Mouse (Mus musculus) lung, postnatal 14 days (tissue): Measurements from ENCODE around the gene Gm15517.

Experiments used
- DNase-seq: peaks from one replicate; pipeline ENCODE4 v3.0.0; 2021

Gene Gm15517

GRCm38 (mm10) chr7:44310285-44310877 is 49.1 kb downstream of the Gm15517 start:
- no peak for DNase-seq

DNA sequence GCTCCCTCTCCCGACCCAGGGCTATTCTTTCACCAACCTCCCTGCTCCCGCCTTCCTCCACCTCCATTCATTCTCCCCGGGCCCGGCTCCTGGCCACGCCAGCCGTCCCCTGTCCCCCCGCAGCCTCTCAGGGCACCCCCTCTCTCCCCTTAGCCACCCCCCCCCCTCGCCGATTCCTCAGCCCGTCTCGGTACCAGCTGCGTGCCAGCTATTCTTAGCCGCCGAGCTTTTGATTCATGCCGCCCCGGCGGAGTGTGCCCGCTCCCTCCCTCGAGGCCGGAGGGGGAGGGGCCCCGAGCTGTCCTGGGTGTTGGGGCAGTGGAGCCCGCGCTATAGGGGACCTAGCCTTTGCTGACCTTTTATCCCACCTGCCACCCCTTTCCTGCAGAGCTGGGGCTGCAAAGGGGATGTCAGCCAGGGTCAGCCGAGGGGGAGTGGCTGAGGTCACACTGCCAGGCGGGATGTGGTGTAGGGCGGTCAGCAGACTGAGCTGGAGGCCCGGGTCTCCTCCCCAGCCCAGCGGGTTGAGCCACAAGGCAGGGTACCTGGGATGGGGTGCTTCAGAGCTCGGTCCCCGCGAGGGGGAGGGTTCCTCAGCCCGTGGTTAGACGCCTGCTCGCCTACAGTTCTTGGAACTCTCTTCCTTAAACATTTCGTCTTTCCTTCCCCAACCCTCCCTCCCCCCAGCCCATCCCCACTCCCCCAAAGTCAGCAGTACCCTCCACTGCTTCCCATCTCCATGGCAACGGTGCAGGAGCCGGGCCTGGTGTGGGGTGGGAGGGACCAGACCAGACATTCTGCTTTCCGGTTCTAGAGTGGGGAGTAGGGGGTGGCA is 49.8 kb downstream of the Gm15517 start:
- peak; percentile 3 for DNase-seq
